Mouse (Mus musculus): ENCODE measurements around the gene Zmiz2. TPM values are rescaled to one million over a fixed set of nuclear protein-coding genes. Genes with fewer than 3 reads are reported as not detected.
A peak's percentile ranks its signal among the peaks of the same experiment; 100 is the strongest.
"Not testable (repeated sequence)": the region's sequence is repeated elsewhere in the genome, so short reads cannot be mapped to it uniquely, and the experiment has no call there.

Zmiz2 gene
- total and polyA plus RNA-seq, 2 experiments from 2014 or later = 29.0 to 136 TPM

DNA sequence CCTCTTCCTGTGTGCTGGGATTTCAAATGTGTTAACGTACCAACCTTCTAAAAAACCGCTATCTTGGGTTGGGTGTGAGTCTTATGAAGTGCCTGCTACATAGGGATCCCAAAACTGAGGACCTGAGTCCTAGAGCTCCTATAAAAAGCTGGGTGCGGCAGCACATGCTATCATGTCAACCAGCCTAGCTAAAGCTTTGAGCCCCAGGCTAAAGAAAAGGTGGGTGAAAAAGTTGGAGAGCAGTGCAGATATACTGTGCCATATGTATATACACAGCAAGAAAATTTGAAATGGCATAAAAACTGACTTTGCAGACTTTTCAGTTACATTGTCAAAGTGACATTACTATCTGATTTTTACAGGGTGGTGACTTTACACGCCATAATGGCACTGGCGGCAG is 29.9 kb downstream of the Zmiz2 start:
- Histone ChIP-seq H3K9me3 (ENCODE audit: low read length) (no peaks in the 10 kb centered on the region), H3K9ac (replicated peaks; ENCODE audit: low read length) (no peak overlapping the region), H3K27me3 (ENCODE audit: insufficient read depth, low read length) (no peaks in the 10 kb centered on the region), H3K4me3 (ENCODE audit: low read length) (no peak overlapping the region), H3K4me2 (ENCODE audit: low read depth, low read length) (0 out of 2 replicates have a peak overlapping the region, but pooled peaks have one; percentile 89), H3K4me1 (ENCODE audit: insufficient read depth, low read length) (peaks cover 9% of the 10 kb centered on the region), H3K27ac (no peak overlapping the region), H3K36me3 (ENCODE audit: insufficient read depth, low read length) (peaks cover 22% of the 10 kb centered on the region)
- TF ChIP-seq CTCF (IDR thresholded peaks at IDR 0.05; ENCODE audit: low read depth) = no peak
- WGBS = 80% methylated on average over 5 of the region's 5 CpGs
- no peak for ATAC-seq
- DNase-seq (ENCODE audit: low spot score) = no peak

DNA sequence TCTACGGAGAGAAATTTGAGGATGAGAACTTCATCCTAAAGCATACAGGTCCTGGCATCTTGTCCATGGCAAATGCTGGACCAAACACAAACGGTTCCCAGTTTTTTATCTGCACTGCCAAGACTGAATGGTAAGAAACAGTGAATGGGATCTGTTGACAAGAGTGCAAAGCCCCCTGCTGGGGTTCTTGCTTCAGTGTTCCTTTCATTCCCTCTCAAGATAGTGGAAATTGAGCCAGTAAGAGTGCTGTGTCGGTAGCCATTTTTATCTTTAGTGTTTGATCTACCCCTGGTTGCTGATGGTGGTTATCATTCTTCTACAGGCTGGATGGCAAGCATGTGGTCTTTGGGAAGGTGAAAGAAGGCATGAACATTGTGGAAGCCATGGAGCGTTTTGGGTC is 30.3 kb downstream of the Zmiz2 start:
- H3K9me3 ChIP-seq (ENCODE audit: low read length); ATAC-seq; H3K9ac ChIP-seq (replicated peaks; ENCODE audit: low read length); H3K4me1 ChIP-seq (ENCODE audit: insufficient read depth, low read length); H3K4me3 ChIP-seq (ENCODE audit: low read length); H3K4me2 ChIP-seq (ENCODE audit: low read depth, low read length); H3K27ac ChIP-seq; DNase-seq (ENCODE audit: low spot score); H3K27me3 ChIP-seq (ENCODE audit: insufficient read depth, low read length): not testable (repeated sequence)
- peaks cover 22% of the 10 kb centered on the region for H3K36me3 ChIP-seq (ENCODE audit: insufficient read depth, low read length)
- WGBS = 43% methylated on average over 3 of the region's 4 CpGs

DNA sequence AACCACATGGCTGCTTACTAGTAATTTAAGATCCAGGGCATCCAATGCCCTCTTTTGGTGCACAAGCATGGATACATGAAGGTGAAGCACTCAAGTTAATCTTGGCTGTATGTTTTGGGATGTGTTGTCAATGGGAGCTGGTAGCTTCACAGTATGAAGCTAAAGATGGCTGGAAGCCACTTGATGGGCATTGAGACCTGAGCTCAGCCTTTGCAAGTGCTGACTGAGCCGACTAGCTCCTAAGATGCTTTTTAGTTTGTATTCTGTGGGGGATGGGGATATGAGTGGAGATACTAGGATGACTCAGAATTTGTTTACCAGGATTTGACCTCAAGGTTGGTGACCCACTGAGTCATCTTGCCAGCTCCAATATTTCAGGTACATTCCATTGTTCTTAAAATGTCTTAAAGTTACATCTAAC is 31.4 kb downstream of the Zmiz2 start:
- H3K27me3 ChIP-seq (ENCODE audit: insufficient read depth, low read length) = no peaks in the 10 kb centered on the region
- H3K4me2 ChIP-seq (ENCODE audit: low read depth, low read length) = no peak overlapping the region
- no peaks in the 10 kb centered on the region for H3K9me3 ChIP-seq (ENCODE audit: low read length)
- H3K36me3 ChIP-seq (ENCODE audit: insufficient read depth, low read length) = peaks cover 28% of the 10 kb centered on the region
- no peak for DNase-seq (ENCODE audit: low spot score)
- no peak for ATAC-seq
- H3K27ac ChIP-seq = no peak overlapping the region
- WGBS = 31% methylated on average over 1 of the region's 1 CpGs
- H3K4me3 ChIP-seq (ENCODE audit: low read length) = no peak overlapping the region
- H3K9ac ChIP-seq (replicated peaks; ENCODE audit: low read length) = no peak overlapping the region
- peaks cover 9% of the 10 kb centered on the region for H3K4me1 ChIP-seq (ENCODE audit: insufficient read depth, low read length)
- TF ChIP-seq CTCF (IDR thresholded peaks at IDR 0.05; ENCODE audit: low read depth) = no peak

DNA sequence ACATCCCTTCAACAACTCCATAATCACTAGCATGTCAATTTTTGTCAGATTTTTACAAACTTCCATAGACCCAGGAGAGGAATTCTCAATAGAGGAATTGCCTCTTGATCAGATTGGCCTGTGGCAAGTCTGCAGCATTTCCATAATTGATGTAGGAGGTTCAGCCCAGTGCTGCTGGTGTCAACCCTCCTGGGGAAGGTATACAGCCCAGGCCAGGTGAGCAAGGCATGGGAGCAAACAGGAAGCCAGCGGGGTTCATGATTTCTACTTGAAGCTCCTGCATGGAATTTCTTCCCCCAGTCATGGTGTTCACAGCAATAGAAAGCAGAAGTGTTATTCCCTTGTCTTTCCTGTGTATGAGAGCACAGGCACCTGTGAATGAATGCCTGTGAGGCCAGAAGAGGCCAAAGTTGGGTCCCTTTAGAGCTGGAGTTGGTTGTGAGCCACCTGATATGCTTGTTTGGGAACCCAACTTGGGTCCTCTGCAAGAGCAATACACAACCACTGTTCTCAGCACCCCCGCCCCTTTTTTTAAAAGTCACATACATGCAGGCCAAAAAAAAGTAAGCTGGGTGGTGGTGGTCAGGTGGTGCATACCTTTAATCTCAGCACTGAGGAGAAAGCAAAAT is 32.0 kb downstream of the Zmiz2 start:
- Histone ChIP-seq H3K27me3 (ENCODE audit: insufficient read depth, low read length) (no peaks in the 10 kb centered on the region), H3K4me2 (ENCODE audit: low read depth, low read length) (no peak overlapping the region), H3K9ac (replicated peaks; ENCODE audit: low read length) (no peak overlapping the region), H3K4me3 (ENCODE audit: low read length) (no peak overlapping the region), H3K4me1 (ENCODE audit: insufficient read depth, low read length) (peaks cover 9% of the 10 kb centered on the region), H3K27ac (no peak overlapping the region), H3K9me3 (ENCODE audit: low read length) (no peaks in the 10 kb centered on the region), H3K36me3 (ENCODE audit: insufficient read depth, low read length) (peaks cover 28% of the 10 kb centered on the region)
- ATAC-seq (no peak), DNase-seq (ENCODE audit: low spot score) (no peak)
- WGBS = 64% methylated on average over 2 of the region's 2 CpGs
- no peak for TF ChIP-seq CTCF (IDR thresholded peaks at IDR 0.05; ENCODE audit: low read depth)

DNA sequence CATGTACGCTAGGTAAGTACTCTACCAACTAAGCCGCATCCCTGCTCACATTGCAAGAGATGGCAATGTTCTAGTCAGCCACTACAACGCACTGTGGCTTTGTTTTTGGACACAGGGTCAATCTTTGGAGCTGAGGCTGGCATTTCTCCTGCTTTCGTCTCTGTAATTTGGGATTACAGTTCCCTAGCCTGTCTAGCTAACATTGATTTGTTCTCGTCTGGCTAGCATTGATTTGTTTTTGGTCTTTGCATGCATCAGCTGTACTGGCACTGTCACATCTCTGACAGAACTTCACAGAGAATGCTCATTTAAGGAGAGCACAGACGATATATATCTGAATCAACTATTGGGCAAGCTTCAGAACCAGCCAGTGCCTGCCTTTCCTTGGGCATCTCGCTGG is 41.3 kb downstream of the Zmiz2 start:
- WGBS = 91% methylated on average over 7 of the region's 7 CpGs
- H3K4me2 ChIP-seq (ENCODE audit: low read depth, low read length) = no peak overlapping the region
- ATAC-seq (no peak), DNase-seq (ENCODE audit: low spot score) (no peak)
- no peak overlapping the region for H3K27ac ChIP-seq
- TF ChIP-seq CTCF (IDR thresholded peaks at IDR 0.05; ENCODE audit: low read depth) = no peak
- peaks cover 27% of the 10 kb centered on the region for H3K36me3 ChIP-seq (ENCODE audit: insufficient read depth, low read length)
- H3K9me3 ChIP-seq (ENCODE audit: low read length) = no peaks in the 10 kb centered on the region
- H3K27me3 ChIP-seq (ENCODE audit: insufficient read depth, low read length) = no peaks in the 10 kb centered on the region
- no peak overlapping the region for H3K4me3 ChIP-seq (ENCODE audit: low read length)
- H3K9ac ChIP-seq (replicated peaks; ENCODE audit: low read length) = no peak overlapping the region
- H3K4me1 ChIP-seq (ENCODE audit: insufficient read depth, low read length) = no peaks in the 10 kb centered on the region

DNA sequence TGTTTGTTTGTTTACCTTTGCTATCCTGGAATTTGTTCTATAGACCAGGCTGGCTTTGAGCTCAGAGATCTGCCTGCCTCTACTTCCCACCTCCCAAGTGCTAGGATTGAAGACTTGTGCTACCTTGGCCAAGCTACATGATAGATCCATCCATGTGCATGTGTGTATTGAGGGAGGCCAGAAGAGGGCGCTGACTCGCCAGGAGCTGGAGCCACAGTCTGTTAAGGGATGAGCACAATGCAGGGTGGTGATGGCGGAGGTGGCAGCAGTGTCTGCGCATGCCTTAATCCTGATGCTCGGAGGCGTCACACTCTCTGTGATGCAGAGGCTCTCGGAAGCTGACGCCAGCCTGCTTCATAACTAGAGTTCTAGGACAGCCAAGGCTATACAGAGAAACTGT is 47.6 kb downstream of the Zmiz2 start:
- no peak overlapping the region for H3K27ac ChIP-seq
- no peaks in the 10 kb centered on the region for H3K27me3 ChIP-seq (ENCODE audit: insufficient read depth, low read length)
- peak; percentile 61 for DNase-seq (ENCODE audit: low spot score)
- H3K4me2 ChIP-seq (ENCODE audit: low read depth, low read length) = no peak overlapping the region
- H3K9me3 ChIP-seq (ENCODE audit: low read length) = no peaks in the 10 kb centered on the region
- WGBS = 61% methylated on average over 8 of the region's 8 CpGs
- no peak overlapping the region for H3K9ac ChIP-seq (replicated peaks; ENCODE audit: low read length)
- peaks cover 17% of the 10 kb centered on the region; the same call in 1 of the 2 replicates for H3K36me3 ChIP-seq (ENCODE audit: insufficient read depth, low read length)
- no peak overlapping the region for H3K4me3 ChIP-seq (ENCODE audit: low read length)
- no peaks in the 10 kb centered on the region for H3K4me1 ChIP-seq (ENCODE audit: insufficient read depth, low read length)
- ATAC-seq = peak; percentile 76
- TF ChIP-seq CTCF (IDR thresholded peaks at IDR 0.05; ENCODE audit: low read depth) = peak; percentile 71

DNA sequence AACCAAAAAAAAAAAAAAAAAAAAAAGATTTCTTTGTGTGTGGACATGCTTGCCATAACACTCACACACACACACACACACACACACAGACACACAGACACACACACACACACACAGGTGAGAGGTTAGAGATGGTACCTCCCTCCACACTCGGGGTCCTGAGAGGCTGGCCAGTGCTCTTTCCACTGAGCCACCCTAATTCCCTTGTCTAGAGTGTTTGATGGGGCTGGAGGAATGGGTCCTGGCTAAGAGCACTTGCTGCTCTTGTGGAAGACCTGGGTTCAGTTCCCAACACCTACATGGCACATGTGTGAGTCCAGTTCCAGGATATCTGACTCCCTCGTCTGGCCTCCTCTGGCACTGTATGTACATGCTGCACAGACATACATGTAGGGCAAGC is 48.8 kb downstream of the Zmiz2 start:
- WGBS = 94% methylated on average over 2 of the region's 2 CpGs
- no peak for TF ChIP-seq CTCF (IDR thresholded peaks at IDR 0.05; ENCODE audit: low read depth)
- DNase-seq (ENCODE audit: low spot score) = no peak

More for the DNA sequence above, 48.8 kb downstream of the Zmiz2 start:
- H3K4me2 ChIP-seq (ENCODE audit: low read depth, low read length) = no peak overlapping the region
- no peaks in the 10 kb centered on the region for H3K9me3 ChIP-seq (ENCODE audit: low read length)
- no peak overlapping the region for H3K4me3 ChIP-seq (ENCODE audit: low read length)
- no peaks in the 10 kb centered on the region for H3K4me1 ChIP-seq (ENCODE audit: insufficient read depth, low read length)
- H3K36me3 ChIP-seq (ENCODE audit: insufficient read depth, low read length) = peaks cover 12% of the 10 kb centered on the region; the same call in 1 of the 2 replicates
- no peak for ATAC-seq
- H3K27me3 ChIP-seq (ENCODE audit: insufficient read depth, low read length) = no peaks in the 10 kb centered on the region
- H3K9ac ChIP-seq (replicated peaks; ENCODE audit: low read length) = no peak overlapping the region
- H3K27ac ChIP-seq = no peak overlapping the region
